Mouse (Mus musculus): ENCODE measurements around the gene Jak1.

DNA sequence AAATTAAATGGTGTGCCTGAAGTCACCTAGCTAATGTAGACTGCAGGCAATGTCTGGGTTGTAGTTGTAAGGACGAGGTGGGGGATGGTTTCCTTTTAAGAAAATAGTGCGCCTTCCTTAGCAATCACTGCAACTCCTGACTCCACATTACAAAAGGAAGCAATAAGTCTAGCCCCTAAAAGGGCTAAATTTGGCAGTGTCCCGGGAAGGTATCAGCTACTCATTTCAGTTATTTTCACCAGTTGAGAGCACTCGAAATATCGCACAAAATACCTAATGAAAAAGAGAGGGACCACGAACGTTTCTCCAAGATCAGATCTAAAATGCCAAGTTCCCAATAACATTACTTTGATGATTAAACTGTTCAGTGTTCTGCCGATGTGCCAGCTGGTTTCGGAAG lies 28.6 kb upstream of the Jak1 start:
- TF ChIP-seq POLR2A (IDR thresholded peaks at IDR 0.05; ENCODE audit: borderline replicate concordance, low read depth, low read length), result no peak
- no peak for TF ChIP-seq CTCF (IDR thresholded peaks at IDR 0.05; ENCODE audit: low read depth, low read length)

Data from bone marrow macrophage, adult 2 months (primary cell).